Mouse (Mus musculus) adrenal gland (tissue): ENCODE data around the gene Golph3l.
"Not testable (repeated sequence)": the region's sequence is repeated elsewhere in the genome, so short reads cannot be mapped to it uniquely, and the experiment has no call there.

Experiments used
- intact Hi-C: fragments of 180-260 bp; cut with DNase I; formaldehyde crosslinking; loops from one replicate; pipeline ENCODE4 v1.15.1; 2025
- long read RNA-seq, 2 experiments: library from polyadenylated mRNA; unstranded; transcript quantifications; one replicate each; pipeline ENCODE4 v2.0.0; 2020; ENCODE audit warnings: borderline replicate concordance in 1 of 2; ENCODE audit not compliant: insufficient replicate concordance in 1 of 2

The Golph3l gene
- long read RNA-seq, experiment 1, transcript Golph3l-207 (5 exons, 2,836 nt): major isoform, 15 of 18 reads
- long read RNA-seq, experiment 1, partial matches to known transcripts: 0 of 18 reads
- long read RNA-seq, experiment 1, other reads (novel, unspliced or antisense): 3 of 18 reads
- long read RNA-seq, experiment 2, transcript Golph3l-207 (5 exons, 2,836 nt): major isoform, 12 of 15 reads
- long read RNA-seq, experiment 2, partial matches to known transcripts: 0 of 15 reads
- long read RNA-seq, experiment 2, other reads (novel, unspliced or antisense): 3 of 15 reads

DNA sequence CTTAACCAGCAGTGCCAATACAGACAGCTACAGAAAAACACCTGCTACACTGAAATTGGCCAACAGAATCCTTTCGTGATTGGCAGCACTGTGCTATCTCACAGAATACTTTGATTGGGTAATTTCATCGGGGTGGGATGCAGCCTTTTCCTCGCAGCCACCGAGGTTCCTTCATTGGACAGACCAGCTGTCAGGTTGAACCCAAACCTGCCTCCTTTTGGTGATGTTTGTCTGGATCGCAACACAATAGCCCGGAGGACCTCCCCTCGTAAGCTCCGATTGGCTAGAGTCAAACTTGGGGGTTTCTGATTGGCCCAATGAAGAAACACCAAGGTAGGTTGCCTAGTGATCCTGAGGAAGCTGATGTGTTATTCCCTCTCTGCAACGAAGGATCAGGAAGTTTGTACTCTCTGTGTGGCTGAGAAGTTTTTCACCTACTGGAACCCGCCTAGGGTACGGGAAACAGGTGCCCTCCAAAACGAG lies at the start of gene Golph3l:
Gene Golph3l (plus strand): TSS at position 331 of the 483 bp plus-strand sequence.
- intact Hi-C loops: no loop called here

DNA sequence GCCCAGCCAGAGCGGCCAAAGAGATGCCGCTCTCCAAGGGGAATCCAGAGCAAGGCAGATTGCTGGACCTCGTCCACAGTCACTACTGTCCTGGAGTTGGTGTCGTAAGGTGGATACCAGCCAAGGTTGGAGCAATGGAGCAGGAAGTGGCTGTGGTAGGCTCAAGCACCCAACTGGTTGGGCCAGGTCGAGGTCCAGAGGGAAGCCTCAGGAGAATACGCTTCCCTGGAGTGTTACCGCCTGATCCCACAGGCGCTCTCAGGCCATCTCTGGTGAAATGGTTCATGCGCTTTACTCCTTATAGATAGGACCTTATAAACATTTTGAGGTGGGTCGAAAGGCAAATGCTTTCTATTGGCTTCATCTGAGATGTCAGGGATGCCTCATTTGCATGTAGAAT lies 49.8 kb upstream of the Golph3l start:
- intact Hi-C loops: no loop called here

DNA sequence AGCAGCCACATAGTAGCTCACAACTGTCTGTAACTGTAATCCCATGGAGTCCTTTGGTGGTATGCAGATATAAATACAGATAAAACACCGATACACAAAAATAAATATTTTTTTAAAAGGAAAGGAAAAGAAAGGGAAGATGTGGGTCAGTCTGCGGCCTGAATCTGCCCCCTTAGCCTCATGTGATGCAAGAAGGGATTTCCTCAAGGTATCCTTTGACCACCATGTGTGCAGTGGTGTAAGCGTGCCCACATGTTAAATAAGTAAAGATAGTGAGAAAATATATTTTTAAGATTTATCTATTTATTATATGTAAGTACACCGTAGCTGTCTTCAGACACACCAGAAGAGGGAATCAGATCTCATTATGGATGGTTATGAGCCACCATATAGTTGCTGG lies 48.9 kb upstream of the Golph3l start:
- intact Hi-C loops: no loop called here

DNA sequence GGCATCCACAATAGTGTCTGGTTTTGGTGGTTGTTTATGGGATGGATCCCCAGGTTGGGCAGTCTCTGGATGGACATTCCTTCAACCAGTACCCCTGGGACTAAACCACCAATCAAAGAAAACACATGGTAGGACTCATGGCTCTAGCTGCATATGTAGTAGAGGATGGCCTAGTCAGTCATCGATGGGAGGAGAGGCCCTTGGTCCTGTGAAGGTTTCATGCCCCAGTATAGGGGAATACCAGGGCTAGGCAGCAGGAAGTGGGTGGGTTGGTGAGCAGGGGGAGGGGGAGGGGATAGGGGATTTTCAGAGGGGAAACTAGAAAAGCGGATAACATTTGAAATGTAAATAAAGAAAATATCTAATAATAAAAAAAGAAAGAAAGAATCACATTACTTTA lies 47.5 kb upstream of the Golph3l start:
- intact Hi-C loops: not testable (repeated sequence)

DNA sequence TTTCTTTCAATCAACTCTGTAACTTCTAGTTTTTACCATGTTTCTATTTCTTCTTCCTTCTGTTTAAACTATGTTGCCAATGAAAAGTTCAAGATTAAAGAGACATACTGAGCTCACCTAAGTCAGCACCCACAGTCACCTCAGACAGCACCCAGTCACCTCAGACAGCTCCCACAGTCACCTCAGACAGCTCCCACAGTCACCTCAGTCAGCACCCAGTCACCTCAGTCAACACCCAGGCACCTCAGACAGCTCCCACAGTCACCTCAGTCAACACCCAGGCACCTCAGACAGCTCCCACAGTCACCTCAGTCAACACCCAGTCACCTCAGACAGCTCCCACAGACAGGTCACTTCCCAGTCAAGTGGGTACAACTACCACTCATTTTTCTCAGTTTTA lies 46.6 kb upstream of the Golph3l start:
- intact Hi-C loops: no loop called here

DNA sequence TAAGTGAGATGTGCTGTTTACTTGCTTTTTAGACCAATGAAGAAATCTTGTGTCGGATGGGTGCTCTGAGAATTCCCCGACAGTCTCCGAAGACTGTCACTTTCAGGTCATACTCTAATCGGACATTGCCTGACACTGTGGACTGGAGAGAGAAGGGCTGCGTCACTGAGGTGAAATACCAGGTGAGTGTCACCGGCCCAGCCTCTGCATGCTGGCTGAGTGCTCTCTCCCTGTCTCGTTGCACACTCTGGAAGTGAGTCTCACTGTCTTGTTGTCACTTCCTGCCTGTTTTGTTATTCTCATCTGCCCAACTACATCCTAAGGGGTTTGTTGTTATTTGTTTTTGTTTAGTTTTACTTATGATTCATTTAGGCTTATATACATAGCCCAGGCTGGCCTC lies 45.8 kb upstream of the Golph3l start:
- intact Hi-C loops: no loop called here

DNA sequence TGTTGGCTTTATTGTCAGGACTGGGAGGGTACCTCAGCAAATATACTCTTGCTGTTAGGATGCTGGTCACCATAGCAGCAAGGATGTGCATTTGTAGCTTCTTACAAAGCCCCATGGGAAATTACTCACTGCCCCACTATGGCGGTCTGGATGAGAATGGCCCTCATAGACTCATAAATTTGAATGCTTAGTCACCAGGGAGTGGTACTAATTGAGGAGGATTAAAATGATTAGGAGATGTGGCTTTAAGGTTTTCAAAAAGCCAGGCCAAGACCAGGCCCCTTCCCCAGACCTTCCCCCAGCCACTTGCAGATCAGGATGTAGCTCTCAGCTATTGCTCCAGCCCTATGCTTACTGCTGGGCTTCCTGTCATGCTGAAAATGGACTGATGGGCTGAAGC lies 38.6 kb upstream of the Golph3l start:
- intact Hi-C loops: no loop called here

DNA sequence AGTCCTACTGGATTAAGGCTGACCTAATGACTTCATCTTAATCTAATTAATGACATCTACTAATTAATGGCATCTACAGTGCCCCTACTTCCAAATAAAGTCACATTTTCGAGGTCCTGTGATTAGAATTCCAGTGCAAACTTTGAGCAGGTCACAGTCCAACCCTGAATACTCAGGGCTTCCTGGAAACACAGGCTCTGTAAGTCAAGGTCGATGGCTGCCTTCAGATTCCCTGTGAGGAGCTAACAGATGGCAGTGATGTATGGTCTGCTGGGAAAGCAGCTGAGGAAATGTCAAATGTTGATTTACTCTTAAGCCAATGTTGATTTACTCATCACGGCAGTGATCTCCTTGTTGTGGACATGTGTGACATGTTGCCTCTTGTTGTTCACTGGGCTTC lies 34.7 kb upstream of the Golph3l start:
- intact Hi-C loops: no loop called here

DNA sequence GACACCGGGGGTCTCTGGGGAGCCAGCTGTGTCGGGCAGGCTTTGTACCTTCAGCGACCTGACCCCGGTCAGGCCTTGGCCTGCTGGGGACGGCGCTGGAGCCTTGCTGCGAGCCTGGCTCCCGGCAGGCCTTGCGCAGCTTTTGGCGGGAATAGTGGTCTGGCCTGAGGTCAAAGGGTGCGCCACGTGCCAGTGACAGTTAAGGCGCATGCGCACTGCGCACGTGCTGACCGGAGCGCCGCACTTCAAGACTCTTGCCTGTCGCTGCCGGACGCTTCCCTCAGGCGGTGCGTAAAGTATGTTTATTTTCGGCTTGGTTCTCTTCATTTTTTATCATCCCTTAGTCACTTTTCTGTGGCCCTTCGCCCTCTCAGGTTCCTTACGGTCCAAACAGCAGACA lies 29.3 kb upstream of the Golph3l start, which contains the start of gene Hormad1:
Gene Hormad1 (plus strand): TSS at position 241 of the 400 bp plus-strand sequence.
- intact Hi-C loops: no loop called here

DNA sequence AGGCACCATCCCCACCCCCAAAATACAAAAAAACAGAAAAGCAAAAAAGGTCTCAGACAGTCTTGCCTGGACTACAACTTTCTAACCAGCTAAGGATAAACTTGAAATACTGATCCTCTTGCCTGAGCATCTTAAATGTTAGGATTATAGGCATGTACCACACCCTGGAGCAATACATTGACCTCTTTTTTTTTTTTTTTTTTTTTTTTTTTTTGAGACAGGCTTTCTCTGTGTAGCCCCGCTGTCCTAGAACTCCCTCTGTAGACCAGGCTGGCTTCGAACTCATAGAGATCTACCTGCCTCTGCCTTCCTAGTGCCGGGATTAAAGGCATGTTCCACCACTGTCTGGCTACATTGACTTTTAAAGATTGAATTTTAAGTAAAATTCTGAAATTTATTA lies 28.0 kb upstream of the Golph3l start:
- intact Hi-C loops: no loop called here

DNA sequence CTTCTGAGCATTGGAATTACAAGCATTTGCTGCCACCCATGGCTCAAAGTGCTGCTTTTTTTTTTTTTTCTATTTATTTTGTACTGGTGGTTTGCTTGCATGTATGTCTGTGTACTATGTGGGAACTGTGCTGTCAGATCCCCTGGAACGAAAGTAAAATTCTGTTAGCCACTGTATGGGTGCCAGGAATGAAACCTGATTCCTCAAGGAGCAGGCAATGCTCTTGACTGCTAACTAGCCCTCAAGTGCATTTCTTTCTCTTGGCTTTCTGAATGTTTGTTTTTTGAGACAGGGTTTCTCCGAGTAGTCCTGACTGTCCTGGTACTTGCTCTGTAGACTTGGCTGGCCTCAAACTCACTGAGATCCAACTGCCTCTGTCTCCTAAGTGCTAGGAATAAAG lies 26.9 kb upstream of the Golph3l start:
- intact Hi-C loops: no loop called here

DNA sequence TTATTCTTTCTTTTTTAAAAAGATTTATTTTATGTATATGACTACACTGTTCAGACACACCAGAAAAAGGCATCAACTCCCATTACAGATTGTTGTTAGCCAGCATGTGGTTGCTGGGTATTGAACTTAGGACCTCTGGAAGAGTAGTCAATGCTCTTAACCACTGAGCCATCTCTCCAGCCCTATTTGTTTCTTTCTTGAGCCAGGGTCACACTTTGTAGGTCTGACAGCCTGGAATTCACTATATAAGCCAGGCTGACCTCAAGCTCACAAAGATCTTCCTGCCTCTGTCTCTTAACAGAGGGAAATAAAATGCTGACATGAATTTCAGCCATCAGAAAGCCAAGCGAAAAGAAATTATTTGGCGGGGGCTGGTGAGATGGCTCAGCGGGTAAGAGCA lies 19.1 kb upstream of the Golph3l start:
- intact Hi-C loops: no loop called here

DNA sequence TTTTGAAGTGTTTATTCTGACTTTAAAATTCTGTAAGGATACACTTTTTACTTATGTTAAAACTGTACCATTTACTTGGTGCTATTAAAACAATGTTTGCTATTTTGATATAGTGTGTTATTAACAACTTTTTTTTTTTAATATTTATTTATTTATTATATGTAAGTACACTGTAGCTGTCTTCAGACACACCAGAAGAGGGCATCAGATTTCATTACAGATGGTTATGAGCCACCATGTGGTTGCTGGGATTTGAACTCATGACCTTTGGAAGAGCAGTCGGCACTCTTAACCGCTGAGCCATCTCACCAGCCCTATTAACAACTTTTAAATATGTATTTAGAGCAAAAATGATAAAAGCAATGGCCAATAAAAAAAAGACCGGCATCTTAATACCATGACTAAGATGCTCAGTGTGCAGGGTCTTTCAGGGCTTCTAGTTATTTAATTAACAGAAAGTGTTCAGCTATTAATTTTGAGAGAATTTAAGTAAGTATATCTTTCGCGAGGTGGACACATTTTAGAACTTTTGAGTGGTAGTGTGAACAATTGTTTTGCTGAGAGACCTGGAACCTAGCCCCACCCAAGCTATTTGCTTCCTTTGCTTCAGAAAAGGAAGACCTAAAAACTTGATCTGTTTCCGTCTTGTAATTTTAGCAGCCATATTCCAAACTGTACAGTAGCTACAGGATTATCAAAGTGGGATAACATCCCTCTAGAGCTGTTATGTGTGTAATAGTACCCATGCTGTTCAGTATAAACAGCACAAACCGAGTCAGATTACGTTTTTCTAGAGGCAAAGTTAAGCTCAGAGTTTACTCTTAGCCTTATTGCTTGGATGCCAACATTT lies 755 bp upstream of the Golph3l start:
- intact Hi-C loops: no loop called here

DNA sequence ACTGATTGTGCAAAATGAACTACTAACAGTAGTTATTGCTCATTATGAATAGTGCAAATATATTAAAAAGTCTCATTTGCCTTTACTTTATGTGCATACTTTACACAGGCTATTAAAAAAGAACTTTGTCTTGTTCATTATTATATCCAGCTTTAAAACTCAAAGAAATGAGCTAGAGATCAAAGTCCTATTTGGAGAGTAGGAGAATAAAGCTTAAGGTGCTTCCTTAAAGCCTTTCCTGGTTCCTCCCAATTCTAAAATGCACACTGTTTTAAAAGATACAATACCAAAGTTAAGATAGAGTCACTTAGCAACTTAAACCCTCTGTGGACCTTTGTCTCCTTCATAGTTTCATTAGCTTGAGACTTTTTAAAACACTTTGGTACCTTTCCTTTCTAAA lies 10.0 kb downstream of the Golph3l start:
- intact Hi-C loops: no loop called here

DNA sequence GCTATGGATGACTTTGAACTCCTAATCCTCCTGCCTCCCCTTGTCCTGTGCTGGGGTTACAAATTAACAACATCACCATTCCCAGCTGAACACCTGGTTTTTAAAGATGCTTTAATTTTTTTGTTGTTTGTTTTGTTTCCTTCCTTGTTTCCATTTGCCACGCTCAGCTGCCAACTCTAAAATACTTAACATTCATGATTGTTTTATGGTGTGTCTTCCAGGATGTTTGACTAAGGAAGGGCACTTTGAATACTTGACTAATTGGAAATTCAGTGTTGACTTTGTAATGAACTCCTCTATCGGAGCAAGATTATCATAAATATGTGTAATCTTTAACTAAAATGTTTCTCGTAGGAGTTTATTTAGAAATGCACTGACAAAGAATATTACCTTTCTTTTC lies 12.6 kb downstream of the Golph3l start:
- intact Hi-C loops: no loop called here

DNA sequence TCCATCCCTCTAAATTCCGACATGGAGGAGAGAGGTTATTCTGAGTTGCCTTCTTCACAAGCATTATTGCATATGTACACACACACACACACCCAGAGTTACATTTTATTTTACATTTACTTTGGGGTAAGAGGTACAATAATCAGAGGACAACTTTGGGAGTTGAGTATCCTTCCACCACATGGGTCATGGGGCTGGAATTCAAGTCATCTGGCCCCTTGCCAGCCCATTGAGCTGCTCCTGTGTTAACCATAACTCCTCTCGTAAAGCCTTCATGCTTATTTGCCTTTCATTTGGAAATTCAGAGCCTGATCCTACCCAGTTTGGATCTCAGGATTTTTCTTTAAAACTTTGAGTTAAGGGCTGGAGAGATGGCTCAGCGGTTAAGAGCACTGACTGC lies 17.4 kb downstream of the Golph3l start:
- intact Hi-C loops: no loop called here

DNA sequence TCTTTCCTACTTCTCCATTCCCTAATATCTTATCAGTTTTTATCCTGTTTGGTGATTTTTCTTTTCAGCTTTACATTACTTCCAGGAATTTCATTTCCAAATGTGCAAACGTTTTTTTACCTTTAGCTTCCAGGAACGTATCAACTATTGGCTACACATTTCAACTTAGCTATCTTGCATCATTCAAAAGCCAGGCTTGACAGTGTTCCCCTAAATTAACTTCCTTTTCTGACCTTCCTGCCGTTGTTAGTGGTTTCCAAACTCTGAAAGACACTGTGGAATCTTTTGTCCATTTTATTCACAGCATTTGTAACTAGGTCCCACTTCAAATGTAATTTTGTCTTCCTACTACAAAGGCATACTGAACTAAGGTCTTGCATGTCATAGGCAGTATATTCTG lies 20.5 kb downstream of the Golph3l start:
- intact Hi-C loops: no loop called here

DNA sequence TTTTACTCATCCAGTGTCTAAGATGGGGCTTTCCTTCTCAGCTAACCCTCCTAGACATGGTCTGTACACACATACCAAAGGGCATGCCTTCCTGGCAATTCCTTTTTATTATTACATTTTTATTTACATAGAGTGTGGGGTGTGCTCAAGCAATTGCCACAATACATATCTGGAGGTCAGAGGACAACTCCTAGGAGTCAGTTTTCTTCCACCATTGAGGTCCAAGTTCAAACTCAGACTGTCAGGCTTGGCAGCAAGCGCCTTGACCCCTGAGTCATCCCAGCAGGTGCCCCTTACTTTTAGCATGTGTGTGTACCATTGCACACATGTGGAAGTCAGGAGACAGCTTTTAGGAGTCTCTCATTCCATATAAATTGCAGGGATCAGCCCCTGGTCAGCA lies 25.3 kb downstream of the Golph3l start:
- intact Hi-C loops: no loop called here

DNA sequence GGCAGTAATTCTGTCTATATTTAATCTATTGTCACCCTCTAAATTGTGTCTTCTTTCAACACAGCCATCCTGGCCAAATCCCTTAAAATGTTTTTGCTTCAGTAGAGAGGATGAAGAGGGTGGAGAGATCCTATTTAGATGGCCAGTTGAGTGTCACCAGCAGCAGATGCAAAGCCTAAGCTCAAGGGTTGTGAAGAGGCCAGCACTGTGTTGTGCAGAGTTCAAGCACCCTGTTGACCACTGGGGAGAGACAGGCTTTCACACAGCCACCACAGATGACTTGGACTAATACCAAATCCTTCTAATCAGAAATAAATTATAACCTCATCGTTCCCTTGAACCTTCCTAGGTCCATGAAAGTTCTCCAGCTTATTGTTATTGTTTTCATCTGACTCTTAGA lies 29.8 kb downstream of the Golph3l start:
- intact Hi-C loops: no loop called here

DNA sequence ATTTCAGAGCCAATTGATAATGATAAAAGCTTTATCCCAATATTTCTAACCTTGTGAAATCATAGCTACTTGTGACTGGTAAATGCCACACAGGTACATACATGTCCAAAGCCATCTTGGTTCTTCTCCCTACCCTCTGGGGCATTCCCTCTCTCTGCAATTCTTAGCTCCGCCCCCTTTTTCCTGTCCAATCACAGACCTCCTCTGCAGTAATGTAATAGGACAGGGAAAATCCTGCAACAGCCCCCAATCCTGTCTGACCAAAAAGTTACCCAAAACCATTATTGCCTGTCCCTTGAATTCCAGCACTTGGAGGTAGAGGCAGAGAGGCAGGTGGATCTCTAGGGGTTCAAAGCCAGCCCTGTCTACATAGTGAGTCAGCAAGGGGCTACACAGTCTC lies 32.5 kb downstream of the Golph3l start:
- intact Hi-C loops: no loop called here

DNA sequence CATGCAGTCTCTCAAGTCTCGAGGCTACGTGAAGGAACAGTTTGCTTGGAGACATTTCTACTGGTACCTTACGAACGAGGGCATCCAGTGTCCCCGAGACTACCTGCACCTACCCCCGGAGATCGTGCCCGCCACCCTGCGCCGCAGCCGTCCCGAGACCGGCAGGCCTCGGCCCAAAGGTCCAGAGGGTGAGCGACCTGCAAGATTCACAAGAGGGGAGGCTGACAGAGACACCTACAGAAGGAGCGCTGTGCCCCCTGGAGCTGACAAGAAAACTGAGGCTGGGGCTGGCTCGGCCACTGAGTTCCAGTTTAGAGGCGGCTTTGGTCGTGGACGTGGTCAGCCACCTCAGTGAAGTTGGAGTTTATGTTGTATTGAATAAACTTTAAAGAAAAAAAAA lies 33.7 kb downstream of the Golph3l start:
- intact Hi-C loops: not testable (repeated sequence)

DNA sequence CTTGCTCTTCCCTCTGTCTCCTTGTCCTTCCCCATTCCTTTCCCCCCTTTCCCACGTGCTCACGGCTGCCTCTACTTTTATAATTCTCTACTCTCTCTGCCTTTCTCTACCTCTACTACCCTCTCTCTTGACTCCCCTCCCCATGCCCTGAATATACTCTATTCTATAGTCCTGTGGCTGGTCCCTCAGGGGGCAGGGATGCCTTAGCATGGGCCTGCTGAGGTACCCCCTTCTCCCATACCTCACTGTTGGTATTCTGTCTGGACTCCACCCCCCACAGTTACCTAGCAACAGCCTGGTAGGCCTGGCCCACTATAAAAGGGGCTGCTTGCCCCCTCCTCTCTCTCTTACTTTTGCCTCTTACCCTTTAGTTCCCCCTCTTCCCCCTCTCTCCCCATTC lies 34.8 kb downstream of the Golph3l start:
- intact Hi-C loops: no loop called here
